Comparison of ENCODE assay signal across 12 mouse cellular contexts in the genomic region with DNA sequence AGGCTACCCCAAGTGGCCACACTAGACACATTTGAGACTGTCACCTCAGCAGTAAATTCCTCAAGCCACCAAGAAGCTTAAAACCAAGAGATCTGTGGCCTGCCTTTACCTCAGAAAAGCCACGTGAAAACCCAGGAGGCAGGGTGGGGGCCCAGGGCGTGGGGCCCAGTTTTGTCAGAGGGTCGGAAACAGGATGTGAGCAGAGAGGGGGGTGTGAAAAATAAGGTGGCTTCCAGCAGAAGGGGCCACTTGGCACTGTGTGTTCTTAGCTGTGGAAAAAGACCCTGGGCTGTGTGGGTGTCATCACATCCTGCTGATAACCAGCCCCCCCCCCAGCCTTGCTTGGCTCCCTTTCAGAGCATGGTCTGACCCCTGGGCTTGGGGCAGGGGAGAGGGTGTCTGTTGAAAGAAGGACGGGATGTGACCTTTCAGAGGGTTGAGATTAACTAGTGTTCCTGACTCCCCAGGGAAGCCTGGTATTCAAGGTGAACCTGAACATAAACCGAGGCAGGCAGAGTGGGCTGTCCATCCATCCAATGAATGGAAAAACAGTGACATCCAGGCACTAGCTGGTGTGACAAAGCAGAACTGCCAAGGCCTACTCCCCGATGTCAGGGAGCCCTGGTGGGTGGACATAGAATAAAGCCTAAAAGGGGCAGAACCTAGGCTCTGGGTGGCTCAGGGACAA. TPM values are rescaled to one million over a fixed set of nuclear protein-coding genes. Genes with fewer than 3 reads are reported as not detected.
DNase-seq lines count a peak whose midpoint lies in the region; ATAC-seq and TF ChIP-seq lines count a peak whose summit lies in the region.
"Had no signal": no experiment of that assay in that cellular context is flagged by ENCODE, and none has a peak within 500 bp of the region (broad histone marks: within the 10 kb centered on the region; RNA-seq: fewer than 3 reads in every experiment).

No protein-coding gene starts in this region.

- no peaks in the 10 kb centered on the region for H3K27me3 ChIP-seq in heart, adult 2 months (ENCODE audit: control insufficient read depth, insufficient read depth, low read length)
- H3K27me3 ChIP-seq in liver, postnatal 0 days (ENCODE audit: insufficient read depth, low read length): no peaks in the 10 kb centered on the region

- no peak for TF ChIP-seq EP300 in heart, adult 2 months (IDR thresholded peaks at IDR 0.05; ENCODE audit: insufficient read depth, low read depth, low read length)
- no peak for TF ChIP-seq EP300 in liver, postnatal 0 days (IDR thresholded peaks at IDR 0.05; ENCODE audit: low read depth)

- 0 out of 2 replicates have a peak, but pooled peaks cover 2% of the 10 kb centered on the region for H3K9me3 ChIP-seq in liver, postnatal 0 days (ENCODE audit: low read length)

- no peak overlapping the region; the same call in 1 of the 2 replicates for H3K4me2 ChIP-seq in liver, postnatal 0 days (ENCODE audit: low read depth, low read length)

- no peak for TF ChIP-seq CTCF in heart, adult 2 months (IDR thresholded peaks at IDR 0.05)
- no peak for TF ChIP-seq CTCF in liver, postnatal 0 days (IDR thresholded peaks at IDR 0.05; ENCODE audit: low read depth)

- no peak for TF ChIP-seq POLR2A in heart, adult 2 months (IDR thresholded peaks at IDR 0.05; ENCODE audit: insufficient read depth, low read depth, low read length)

- H3K4me3 ChIP-seq in heart, adult 2 months: no peak overlapping the region
- no peak overlapping the region for H3K4me3 ChIP-seq in brown adipose tissue, adult 24 weeks (ENCODE audit: insufficient read depth, low read depth, low read length)
- H3K4me3 ChIP-seq in liver, postnatal 0 days (ENCODE audit: low read depth, low read length): no peak overlapping the region

- peak overlapping the region; percentile 12; the same call in 1 of the 2 replicates for H3K27ac ChIP-seq in heart, adult 2 months
- H3K27ac ChIP-seq in brown adipose tissue, adult 24 weeks (replicated peaks; ENCODE audit: low read depth, low read length): peak overlapping the region; percentile 29
- peak overlapping the region; percentile 25; the same call in 1 of the 2 replicates for H3K27ac ChIP-seq in liver, postnatal 0 days (ENCODE audit: low read depth)
- H3K27ac ChIP-seq: liver, embryonic 14.5 days had no signal

- H3K36me3 ChIP-seq in heart, adult 2 months (ENCODE audit: control insufficient read depth, insufficient read depth, low read length): no peaks in the 10 kb centered on the region
- no peaks in the 10 kb centered on the region for H3K36me3 ChIP-seq in liver, postnatal 0 days (replicated peaks; ENCODE audit: insufficient read depth, low read length)

- peak; percentile 70 for ATAC-seq in liver, postnatal 0 days
- no peak; the same call in 1 of the 2 replicates for ATAC-seq in megakaryocyte-erythroid progenitor cell, adult 5-6 weeks (replicated peaks; ENCODE audit: low FRiP score, low TSS enrichment, poor library complexity, severe bottlenecking)
- no peak for ATAC-seq in erythroblast, adult 5-6 weeks (replicated peaks; ENCODE audit: low FRiP score, poor library complexity, severe bottlenecking)
- ATAC-seq: forebrain, embryonic 16.5 days had no signal

- H3K9ac ChIP-seq in heart, adult 2 months (ENCODE audit: low read depth, low read length): no peak overlapping the region
- H3K9ac ChIP-seq in liver, postnatal 0 days (replicated peaks): no peak overlapping the region
- H3K9ac ChIP-seq: liver, embryonic 14.5 days had no signal

- H3K4me1 ChIP-seq in heart, adult 2 months (ENCODE audit: control insufficient read depth, insufficient read depth, low read length): 0 out of 2 replicates have a peak, but pooled peaks cover 1% of the 10 kb centered on the region
- peaks cover 4% of the 10 kb centered on the region for H3K4me1 ChIP-seq in brown adipose tissue, adult 24 weeks (ENCODE audit: control insufficient read depth, insufficient read depth, insufficient read length, low read length)
- H3K4me1 ChIP-seq in liver, postnatal 0 days (ENCODE audit: insufficient read depth): peaks cover 11% of the 10 kb centered on the region

- peak in 1 of 2 experiments; percentile 40 for DNase-seq in heart, adult 2 months
- DNase-seq in heart, postnatal 36 days: no peak
- DNase-seq in liver, postnatal 0 days: peak; percentile 54
- peak; percentile 37 to 49 for DNase-seq in spleen, postnatal 14 days (ENCODE audit: low spot score in 2 of 2)
- no peak for DNase-seq in ovary, postnatal 14 days (ENCODE audit: low spot score)
- DNase-seq: cerebellum, postnatal 25 days had no signal

- no peaks in the 10 kb centered on the region for H3K79me2 ChIP-seq in heart, adult 2 months (replicated peaks; ENCODE audit: control insufficient read depth, insufficient read depth, low read length)

- WGBS in heart, adult 2 months: 33% methylated on average over 6 of the region's 6 CpGs
- WGBS in liver, postnatal 0 days (ENCODE audit: insufficient replicate concordance): 32% methylated on average over 6 of the region's 6 CpGs

- intact Hi-C loops in heart, adult 2 months (cut with DNase I): no loop called here
- intact Hi-C loops in heart, postnatal 36 days (cut with DNase I): no loop called here

RNA-seq across cellular contexts. Expression of a gene that starts 21.3 kb away (rescaled TPM):
- total RNA-seq in heart, adult 2 months (2021): under 1 TPM; 0.44 to 0.45 TPM
- 0.97 and 1.1 TPM in 2 replicates for polyA plus RNA-seq in heart, adult 2 months (2012; rRNA removed)
- total RNA-seq in heart, postnatal 36 days (2021): under 1 TPM; 0.36 to 0.38 TPM
- 0.63 TPM in 1 of 2 replicates, not detected in the other for polyA plus RNA-seq in brown adipose tissue, adult 24 weeks (2012; ENCODE audit: insufficient read depth, insufficient read length, missing spikeins)
- polyA plus RNA-seq in liver, postnatal 0 days (2015; fragmentation: Nextera tagmentation; extraction: Ambion mirVana): 5.6 and 5.9 TPM in 2 replicates
- 18.4 and 29.2 TPM in 2 replicates for total RNA-seq in megakaryocyte-erythroid progenitor cell, adult 5-6 weeks (2014; fragmentation: Nextera tagmentation)
- 33.5 and 35.8 TPM in 2 replicates for total RNA-seq in megakaryocyte-erythroid progenitor cell, adult 5-6 weeks (2017)
- total RNA-seq in erythroblast, adult 5-6 weeks (2015; ENCODE audit: low replicate concordance): 3.6 and 5.6 TPM in 2 replicates
- total RNA-seq in erythroblast, adult 5-6 weeks (2017; ENCODE audit: low replicate concordance): 0.34 and 1.5 TPM in 2 replicates

RNA-seq across cellular contexts. Expression of a gene that starts 23.8 kb away (rescaled TPM):
- not detected for total RNA-seq in heart, adult 2 months (2021)
- not detected in 2 replicates for polyA plus RNA-seq in heart, adult 2 months (2012; rRNA removed)
- not detected for total RNA-seq in heart, postnatal 36 days (2021)
- polyA plus RNA-seq in brown adipose tissue, adult 24 weeks (2012; ENCODE audit: insufficient read depth, insufficient read length, missing spikeins): not detected in 2 replicates
- polyA plus RNA-seq in liver, postnatal 0 days (2015; fragmentation: Nextera tagmentation; extraction: Ambion mirVana): not detected in 2 replicates
- 0.40 TPM in 1 of 2 replicates, not detected in the other for total RNA-seq in megakaryocyte-erythroid progenitor cell, adult 5-6 weeks (2014; fragmentation: Nextera tagmentation)
- not detected in 2 replicates for total RNA-seq in megakaryocyte-erythroid progenitor cell, adult 5-6 weeks (2017)
- not detected in 2 replicates for total RNA-seq in erythroblast, adult 5-6 weeks (2015; ENCODE audit: low replicate concordance)
- not detected in 2 replicates for total RNA-seq in erythroblast, adult 5-6 weeks (2017; ENCODE audit: low replicate concordance)
- polyA plus RNA-seq: forebrain, embryonic 16.5 days; intestine, embryonic 14.5 days; liver, embryonic 14.5 days had no signal

RNA-seq across cellular contexts. Expression of a gene that starts 44.6 kb away (rescaled TPM):
- 100 to 1,000 TPM; 150 to 165 TPM for total RNA-seq in heart, adult 2 months (2021)
- polyA plus RNA-seq in heart, adult 2 months (2012; rRNA removed): 64.0 and 151 TPM in 2 replicates
- total RNA-seq in heart, postnatal 36 days (2021): 100 to 1,000 TPM; 157 to 170 TPM
- polyA plus RNA-seq in brown adipose tissue, adult 24 weeks (2012; ENCODE audit: insufficient read depth, insufficient read length, missing spikeins): 71.1 and 87.5 TPM in 2 replicates
- polyA plus RNA-seq in liver, postnatal 0 days (2015; fragmentation: Nextera tagmentation; extraction: Ambion mirVana): 41.7 and 44.7 TPM in 2 replicates
- 97.7 and 109 TPM in 2 replicates for total RNA-seq in megakaryocyte-erythroid progenitor cell, adult 5-6 weeks (2014; fragmentation: Nextera tagmentation)
- total RNA-seq in megakaryocyte-erythroid progenitor cell, adult 5-6 weeks (2017): 130 and 141 TPM in 2 replicates
- total RNA-seq in erythroblast, adult 5-6 weeks (2015; ENCODE audit: low replicate concordance): 13.2 and 15.4 TPM in 2 replicates
- total RNA-seq in erythroblast, adult 5-6 weeks (2017; ENCODE audit: low replicate concordance): 23.7 and 33.6 TPM in 2 replicates

RNA-seq across cellular contexts. Expression of a gene that starts 48.4 kb away (rescaled TPM):
- total RNA-seq in heart, adult 2 months (2021): 1 to 10 TPM in 1 of 2 experiments, under 1 TPM in 1; 0.73 to 1.1 TPM
- 1.0 and 1.6 TPM in 2 replicates for polyA plus RNA-seq in heart, adult 2 months (2012; rRNA removed)
- 1 to 10 TPM in 1 of 2 experiments, under 1 TPM in 1; 0.80 to 1.2 TPM for total RNA-seq in heart, postnatal 36 days (2021)
- 0.38 TPM in 1 of 2 replicates, not detected in the other for polyA plus RNA-seq in brown adipose tissue, adult 24 weeks (2012; ENCODE audit: insufficient read depth, insufficient read length, missing spikeins)
- 4.7 and 4.8 TPM in 2 replicates for polyA plus RNA-seq in liver, postnatal 0 days (2015; fragmentation: Nextera tagmentation; extraction: Ambion mirVana)
- not detected in 2 replicates for total RNA-seq in megakaryocyte-erythroid progenitor cell, adult 5-6 weeks (2014; fragmentation: Nextera tagmentation)
- total RNA-seq in megakaryocyte-erythroid progenitor cell, adult 5-6 weeks (2017): not detected in 2 replicates
- total RNA-seq in erythroblast, adult 5-6 weeks (2015; ENCODE audit: low replicate concordance): not detected in 2 replicates
- total RNA-seq in erythroblast, adult 5-6 weeks (2017; ENCODE audit: low replicate concordance): not detected in 2 replicates

Comparison
In these comparisons a context has a peak if more than half of its experiments do, and no peak if none do; other contexts are left out.
1. DNase-seq: peak in liver, postnatal 0 days (single experiment) and spleen, postnatal 14 days (2 of 2); none in heart, postnatal 36 days (0 of 2) and ovary, postnatal 14 days (single experiment).
2. Peak in every context shown above with its lines, with median percentiles within 50 percentile points of each other: H3K27ac ChIP-seq.